8 mouse cellular contexts compared by ENCODE assay signal in genomic region chr10:44460095-44460810, GRCm38 (mm10).
DNase-seq lines count a peak whose midpoint lies in the region; ATAC-seq and TF ChIP-seq lines count a peak whose summit lies in the region.

No protein-coding gene starts in this region.

- H3K27me3 ChIP-seq in heart, embryonic 16.5 days (ENCODE audit: control insufficient read depth, insufficient read depth, low read length), result peaks cover 35% of the 10 kb centered on the region
- peaks cover 20% of the 10 kb centered on the region for H3K27me3 ChIP-seq in liver, postnatal 0 days (ENCODE audit: insufficient read depth, low read length)
- H3K27me3 ChIP-seq in forebrain, embryonic 12.5 days, result peaks cover 70% of the 10 kb centered on the region

- 21% methylated on average over 6 of the region's 6 CpGs for WGBS in heart, embryonic 16.5 days
- 16% methylated on average over 6 of the region's 6 CpGs for WGBS in liver, postnatal 0 days (ENCODE audit: insufficient replicate concordance)
- 13% methylated on average over 6 of the region's 6 CpGs for WGBS in forebrain, embryonic 12.5 days

- no peak for ATAC-seq in heart, embryonic 16.5 days (replicated peaks; ENCODE audit: extremely low read depth, insufficient read depth, low FRiP score)
- no peak for ATAC-seq in liver, postnatal 0 days
- no peak for ATAC-seq in forebrain, embryonic 12.5 days (ENCODE audit: low FRiP score)

- no peaks in the 10 kb centered on the region for H3K36me3 ChIP-seq in heart, embryonic 16.5 days (ENCODE audit: control insufficient read depth, insufficient read depth)
- no peaks in the 10 kb centered on the region for H3K36me3 ChIP-seq in liver, postnatal 0 days (replicated peaks; ENCODE audit: insufficient read depth, low read length)
- no peaks in the 10 kb centered on the region for H3K36me3 ChIP-seq in forebrain, embryonic 12.5 days (replicated peaks)

- no peak for TF ChIP-seq EP300 in liver, postnatal 0 days (IDR thresholded peaks at IDR 0.05; ENCODE audit: low read depth)

- peak; percentile 59 for TF ChIP-seq CTCF in liver, postnatal 0 days (IDR thresholded peaks at IDR 0.05; ENCODE audit: low read depth)

- H3K9ac ChIP-seq in heart, embryonic 16.5 days (ENCODE audit: low read length), result no peak overlapping the region
- no peak overlapping the region for H3K9ac ChIP-seq in liver, postnatal 0 days (replicated peaks)
- H3K9ac ChIP-seq in forebrain, embryonic 12.5 days, result no peak overlapping the region

- no peak overlapping the region for H3K4me3 ChIP-seq in heart, embryonic 16.5 days (ENCODE audit: low read length)
- H3K4me3 ChIP-seq in liver, postnatal 0 days (ENCODE audit: low read depth, low read length), result no peak overlapping the region
- no peak overlapping the region for H3K4me3 ChIP-seq in forebrain, embryonic 12.5 days (replicated peaks)

- H3K4me1 ChIP-seq in heart, embryonic 16.5 days (ENCODE audit: control insufficient read depth, insufficient read depth, low read length), result peaks cover 13% of the 10 kb centered on the region
- H3K4me1 ChIP-seq in liver, postnatal 0 days (ENCODE audit: insufficient read depth), result peaks cover 20% of the 10 kb centered on the region
- peaks cover 28% of the 10 kb centered on the region for H3K4me1 ChIP-seq in forebrain, embryonic 12.5 days

- no peaks in the 10 kb centered on the region for H3K9me3 ChIP-seq in heart, embryonic 16.5 days (replicated peaks; ENCODE audit: control insufficient read depth, low read length)
- no peaks in the 10 kb centered on the region for H3K9me3 ChIP-seq in liver, postnatal 0 days (ENCODE audit: low read length)
- H3K9me3 ChIP-seq in forebrain, embryonic 12.5 days, result no peaks in the 10 kb centered on the region

- H3K27ac ChIP-seq in heart, embryonic 16.5 days (ENCODE audit: low read length), result no peak overlapping the region
- H3K27ac ChIP-seq in liver, postnatal 0 days (ENCODE audit: low read depth), result no peak overlapping the region
- H3K27ac ChIP-seq in forebrain, embryonic 12.5 days, result no peak overlapping the region

- peak; percentile 72 for DNase-seq in kidney, adult 9 months
- DNase-seq in kidney, adult 11 months, result no peak
- DNase-seq in CD8-positive naive resting alpha-beta T cell, adult 2 months (ENCODE audit: low read depth in 2 of 2, low spot score in 2 of 2), result peak; percentile 50 to 68
- peak; percentile 35 for DNase-seq in adipocyte (ENCODE audit: low spot score)
- DNase-seq in liver, postnatal 0 days, result peak; percentile 78
- peak; percentile 67 to 88 for DNase-seq in spleen, postnatal 4 days (ENCODE audit: low spot score in 2 of 2)

- peak overlapping the region; percentile 80; the same call in 1 of the 2 replicates for H3K4me2 ChIP-seq in heart, embryonic 16.5 days (ENCODE audit: low read depth, low read length)
- H3K4me2 ChIP-seq in liver, postnatal 0 days (ENCODE audit: low read depth, low read length), result peak overlapping the region; percentile 91
- H3K4me2 ChIP-seq in forebrain, embryonic 12.5 days, result no peak overlapping the region
